Comparison of ENCODE assay signal across 16 mouse cellular contexts in genomic region chr10:93231893-93232292, GRCm38 (mm10).
"Had no signal": no experiment of that assay in that cellular context is flagged by ENCODE, and none has a peak within 500 bp of the region (broad histone marks: within the 10 kb centered on the region; RNA-seq: fewer than 3 reads in every experiment).

No protein-coding gene starts in this region.

- H3K27me3 ChIP-seq: lung, embryonic 15.5 days; megakaryocyte, embryonic 14.5 days; midbrain, embryonic 13.5 days; midbrain, embryonic 15.5 days; neural tube, embryonic 12.5 days; stomach, embryonic 15.5 days had no signal

- H3K4me2 ChIP-seq: lung, embryonic 15.5 days; midbrain, embryonic 11.5 days; midbrain, embryonic 13.5 days; midbrain, embryonic 15.5 days; neural tube, embryonic 12.5 days; stomach, embryonic 15.5 days had no signal

- DNase-seq: lung, adult 2 months; lung, postnatal 14 days; lung, postnatal 36 days; right cerebral cortex, postnatal 14 days; thymus, adult 2 months; thymus, postnatal 36 days had no signal

- H3K9ac ChIP-seq: lung, embryonic 15.5 days; midbrain, embryonic 13.5 days; midbrain, embryonic 15.5 days; neural tube, embryonic 12.5 days; stomach, embryonic 15.5 days had no signal

- H3K9me3 ChIP-seq: lung, embryonic 15.5 days; megakaryocyte, embryonic 14.5 days; midbrain, embryonic 13.5 days; midbrain, embryonic 15.5 days; neural tube, embryonic 12.5 days; stomach, embryonic 15.5 days had no signal

- H3K27ac ChIP-seq: lung, embryonic 15.5 days; macrophage; midbrain, embryonic 13.5 days; midbrain, embryonic 15.5 days; neural tube, embryonic 12.5 days; stomach, embryonic 15.5 days; stomach, postnatal 0 days had no signal

- H3K4me1 ChIP-seq: midbrain, embryonic 13.5 days; midbrain, embryonic 15.5 days; neural tube, embryonic 12.5 days; stomach, embryonic 15.5 days had no signal

- H3K4me3 ChIP-seq: lung, embryonic 15.5 days; megakaryocyte, embryonic 14.5 days; midbrain, embryonic 13.5 days; midbrain, embryonic 15.5 days; neural tube, embryonic 12.5 days; stomach, embryonic 15.5 days had no signal

- ATAC-seq: lung, postnatal 0 days; midbrain, embryonic 13.5 days; midbrain, embryonic 15.5 days had no signal
